ENCODE assay signal across 21 mouse cellular contexts in the genomic region with DNA sequence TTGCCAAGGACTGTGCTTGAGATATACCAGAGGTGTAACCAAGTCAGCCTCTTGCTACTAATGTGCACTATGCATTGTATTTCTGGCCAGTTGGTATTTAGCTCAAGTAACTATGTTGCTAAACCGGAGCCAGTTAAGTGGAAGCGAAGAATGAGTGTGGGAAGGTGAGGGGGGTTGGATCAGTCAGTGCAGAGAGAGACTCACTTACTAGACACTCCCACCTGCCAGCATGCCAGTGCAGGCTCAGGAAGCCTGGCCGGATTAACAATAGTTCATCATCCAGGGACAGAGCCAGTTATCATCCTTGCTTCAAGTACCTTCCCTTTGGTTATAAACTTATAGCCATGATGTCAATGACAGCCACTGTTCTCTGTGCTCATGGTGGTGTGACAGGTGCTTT. TPM values are rescaled to one million over a fixed set of nuclear protein-coding genes. Genes with fewer than 3 reads are reported as not detected.
"Had no signal": no experiment of that assay in that cellular context is flagged by ENCODE, and none has a peak within 500 bp of the region (broad histone marks: within the 10 kb centered on the region; RNA-seq: fewer than 3 reads in every experiment).

No protein-coding gene starts in this region.

- H3K4me1 ChIP-seq: limb, embryonic 12.5 days; limb, embryonic 15.5 days had no signal

- H3K27ac ChIP-seq: limb, embryonic 12.5 days; limb, embryonic 15.5 days; liver, embryonic 14.5 days; stomach, embryonic 15.5 days had no signal

- DNase-seq: kidney, adult 8-10 months; kidney, postnatal 14 days; kidney, postnatal 4 days; left cerebral cortex, postnatal 4 days; liver, postnatal 0 days; lung, embryonic 14.5 days; lung, postnatal 10 days; lung, postnatal 4 days; midbrain, embryonic 14.5 days; right cerebral cortex, postnatal 14 days; spleen, adult 18-20 months; thymus, adult 2 months; thymus, postnatal 14 days; thymus, postnatal 4 days had no signal

- H3K9ac ChIP-seq: limb, embryonic 12.5 days; limb, embryonic 15.5 days; liver, embryonic 14.5 days; liver, postnatal 0 days; lung, embryonic 14.5 days; stomach, embryonic 15.5 days had no signal

- H3K36me3 ChIP-seq: limb, embryonic 12.5 days; limb, embryonic 15.5 days; stomach, embryonic 15.5 days had no signal

- H3K4me2 ChIP-seq: limb, embryonic 12.5 days; limb, embryonic 15.5 days; liver, embryonic 11.5 days; lung, embryonic 14.5 days; midbrain, embryonic 11.5 days; stomach, embryonic 15.5 days had no signal

- ATAC-seq: liver, postnatal 0 days had no signal

- H3K27me3 ChIP-seq: limb, embryonic 12.5 days; limb, embryonic 15.5 days; stomach, embryonic 15.5 days had no signal

- H3K4me3 ChIP-seq: limb, embryonic 12.5 days; limb, embryonic 15.5 days; stomach, embryonic 15.5 days had no signal

- H3K9me3 ChIP-seq: limb, embryonic 12.5 days; limb, embryonic 15.5 days; stomach, embryonic 15.5 days had no signal

RNA-seq across cellular contexts. Expression of gene Fjx1, which starts 16.3 kb away (rescaled TPM):
- total RNA-seq: megakaryocyte-erythroid progenitor cell, adult 5-6 weeks had no signal
